Mouse (Mus musculus): Measurements from ENCODE around the gene Gm9817. TPM values are rescaled to one million over a fixed set of nuclear protein-coding genes. Genes with fewer than 3 reads are reported as not detected.

Gm9817 gene
- polyA plus RNA-seq, 1 experiment from 2014 or later, result not detected

DNA sequence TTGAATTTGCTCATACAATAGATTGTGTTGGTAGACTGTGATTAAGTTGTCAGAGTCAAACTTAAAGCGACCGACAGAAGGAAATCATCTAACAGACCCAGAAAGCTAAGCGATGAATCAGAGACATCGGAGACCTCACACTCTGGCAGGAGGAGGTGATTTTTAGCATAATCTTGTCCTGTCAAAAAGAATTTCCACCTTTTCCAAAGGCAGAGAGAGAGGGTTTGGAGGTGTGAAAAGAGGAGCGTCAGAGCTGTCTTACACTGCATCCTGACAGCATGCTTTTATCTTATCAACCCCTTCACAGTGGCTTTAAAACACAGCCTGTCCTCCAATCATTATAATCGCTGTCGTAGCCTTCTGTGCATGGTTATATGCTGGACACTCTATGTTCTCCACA lies 25.7 kb upstream of the Gm9817 start:
- Histone ChIP-seq H3K4me1 (no peaks in the 10 kb centered on the region), H3K36me3 (replicated peaks) (no peaks in the 10 kb centered on the region), H3K27me3 (ENCODE audit: poor library complexity, severe bottlenecking) (no peaks in the 10 kb centered on the region), H3K4me3 (no peak overlapping the region), H3K9me3 (no peaks in the 10 kb centered on the region), H3K27ac (no peak overlapping the region)
- WGBS, result 88% methylated on average over 7 of the region's 7 CpGs
- DNase-seq (ENCODE audit: extremely low spot score, low spot score), result no peak

DNA sequence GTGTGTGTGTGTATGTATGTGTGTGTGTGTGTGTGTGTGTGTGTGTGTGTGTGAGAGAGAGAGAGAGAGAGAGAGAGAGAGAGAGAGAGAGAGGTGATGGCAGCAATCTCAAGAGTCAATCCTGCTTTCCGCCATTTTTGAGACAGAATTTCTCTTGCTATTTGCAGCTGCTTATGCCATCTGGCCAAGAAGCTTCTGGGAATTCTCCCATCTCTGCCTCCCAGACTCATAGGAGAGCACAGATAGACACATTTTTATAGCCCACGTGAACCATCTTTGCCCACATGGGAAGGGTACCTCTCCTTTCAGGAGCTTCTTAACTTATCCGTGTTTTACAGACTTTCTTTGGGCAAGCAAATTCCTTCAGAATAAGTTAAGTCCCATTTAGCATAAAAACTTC lies 24.6 kb upstream of the Gm9817 start:
- Histone ChIP-seq H3K9me3 (no peaks in the 10 kb centered on the region), H3K27me3 (ENCODE audit: poor library complexity, severe bottlenecking) (no peaks in the 10 kb centered on the region), H3K4me3 (no peak overlapping the region), H3K36me3 (replicated peaks) (no peaks in the 10 kb centered on the region), H3K4me1 (no peaks in the 10 kb centered on the region), H3K27ac (no peak overlapping the region)
- DNase-seq (ENCODE audit: extremely low spot score, low spot score), result no peak
- WGBS, result 94% methylated on average over 3 of the region's 3 CpGs

DNA sequence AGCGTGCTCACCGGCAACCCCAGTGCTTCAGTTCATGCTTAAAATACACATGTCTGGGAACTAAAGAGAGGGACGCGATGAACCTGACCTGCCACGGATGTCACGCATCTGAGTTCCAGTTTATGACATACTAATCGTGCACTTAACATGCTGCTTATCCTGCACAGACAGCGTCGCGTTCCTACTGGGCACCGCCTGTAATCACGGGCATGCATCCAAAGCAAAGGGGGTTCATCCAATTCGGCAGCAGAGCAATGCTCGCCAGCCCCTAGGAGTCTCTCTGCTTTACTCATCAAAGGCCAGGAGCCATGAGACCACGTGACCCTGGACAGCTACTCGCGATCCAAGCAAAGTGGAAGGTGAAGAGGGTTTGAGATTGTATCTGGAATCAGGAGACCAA lies 19.3 kb upstream of the Gm9817 start:
- H3K27ac ChIP-seq, result no peak overlapping the region
- no peaks in the 10 kb centered on the region for H3K9me3 ChIP-seq
- no peaks in the 10 kb centered on the region for H3K4me1 ChIP-seq
- no peak overlapping the region for H3K4me3 ChIP-seq
- no peaks in the 10 kb centered on the region for H3K36me3 ChIP-seq (replicated peaks)
- H3K27me3 ChIP-seq (ENCODE audit: poor library complexity, severe bottlenecking), result no peaks in the 10 kb centered on the region
- no peak for DNase-seq (ENCODE audit: extremely low spot score, low spot score)
- WGBS, result 90% methylated on average over 17 of the region's 17 CpGs

DNA sequence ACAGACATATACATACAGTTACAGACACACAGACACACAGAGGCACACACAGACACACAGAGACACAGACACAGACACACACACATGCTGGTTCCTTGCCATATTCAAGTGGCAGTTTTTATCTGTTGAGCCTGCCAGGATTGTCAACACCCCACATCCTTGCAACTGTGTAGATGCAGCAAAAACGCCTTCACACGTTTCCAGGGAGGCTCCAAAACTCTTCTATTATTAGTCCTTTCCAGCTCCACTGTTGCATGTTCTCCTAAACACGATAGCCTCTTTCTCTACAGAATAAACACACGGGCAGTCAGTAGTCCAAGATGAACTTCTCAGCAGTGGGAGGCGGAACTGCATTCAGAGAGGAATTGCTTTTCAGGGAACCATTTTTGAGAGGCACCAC lies 15.3 kb upstream of the Gm9817 start:
- no peak for DNase-seq (ENCODE audit: extremely low spot score, low spot score)
- no peaks in the 10 kb centered on the region for H3K27me3 ChIP-seq (ENCODE audit: poor library complexity, severe bottlenecking)
- H3K4me1 ChIP-seq, result no peaks in the 10 kb centered on the region
- 89% methylated on average over 5 of the region's 5 CpGs for WGBS
- H3K9me3 ChIP-seq, result no peaks in the 10 kb centered on the region
- H3K4me3 ChIP-seq, result no peak overlapping the region
- no peak overlapping the region for H3K27ac ChIP-seq
- H3K36me3 ChIP-seq (replicated peaks), result no peaks in the 10 kb centered on the region

DNA sequence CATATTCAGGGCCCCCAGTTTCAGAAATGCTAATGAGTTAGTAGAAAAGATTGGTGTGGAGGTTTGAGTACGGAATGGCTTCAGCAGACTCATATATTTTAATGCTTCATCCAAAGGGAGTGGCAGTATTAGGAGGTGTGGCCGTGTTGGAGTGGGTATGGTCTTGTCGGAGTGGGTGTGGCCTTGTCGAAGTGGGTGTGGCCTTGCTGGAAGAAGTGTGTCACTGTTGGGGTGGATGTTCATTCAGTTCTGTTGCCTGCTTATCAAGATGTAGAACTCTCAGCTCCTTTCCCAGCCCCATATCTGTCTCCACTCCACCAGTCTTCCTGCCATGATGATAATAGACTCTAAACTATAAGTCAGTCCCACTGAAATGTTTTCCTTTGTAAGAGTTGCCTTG lies 13.5 kb upstream of the Gm9817 start:
- no peak for DNase-seq (ENCODE audit: extremely low spot score, low spot score)
- Histone ChIP-seq H3K4me1 (no peaks in the 10 kb centered on the region), H3K27ac (no peak overlapping the region), H3K9me3 (no peaks in the 10 kb centered on the region), H3K4me3 (no peak overlapping the region), H3K36me3 (replicated peaks) (no peaks in the 10 kb centered on the region), H3K27me3 (ENCODE audit: poor library complexity, severe bottlenecking) (no peaks in the 10 kb centered on the region)
- WGBS, result 89% methylated on average over 4 of the region's 4 CpGs

DNA sequence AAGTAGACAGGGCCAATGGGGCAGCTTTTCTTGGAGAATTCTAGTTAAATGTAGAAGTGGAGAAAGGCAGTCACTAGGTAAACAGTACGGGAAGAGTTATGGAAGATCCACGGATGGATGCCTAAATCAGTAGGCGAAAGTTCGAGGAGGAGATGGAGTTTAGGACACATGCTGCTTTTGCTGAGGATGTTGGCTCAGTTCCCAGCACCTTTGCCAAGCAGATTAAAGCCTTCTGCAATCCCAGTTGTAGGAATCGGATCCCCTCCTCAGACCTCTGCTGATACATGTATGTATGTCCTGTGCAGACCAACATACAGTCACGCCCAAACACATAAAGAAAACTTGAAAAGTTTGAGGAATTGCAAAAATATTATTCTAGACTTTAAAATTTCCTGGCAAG lies 8.1 kb upstream of the Gm9817 start:
- Histone ChIP-seq H3K4me3 (no peak overlapping the region), H3K9me3 (no peaks in the 10 kb centered on the region), H3K27ac (no peak overlapping the region), H3K27me3 (ENCODE audit: poor library complexity, severe bottlenecking) (no peaks in the 10 kb centered on the region), H3K4me1 (0 out of 2 replicates have a peak, but pooled peaks cover 3% of the 10 kb centered on the region), H3K36me3 (replicated peaks) (no peaks in the 10 kb centered on the region)
- DNase-seq (ENCODE audit: extremely low spot score, low spot score), result no peak
- 87% methylated on average over 6 of the region's 6 CpGs for WGBS

DNA sequence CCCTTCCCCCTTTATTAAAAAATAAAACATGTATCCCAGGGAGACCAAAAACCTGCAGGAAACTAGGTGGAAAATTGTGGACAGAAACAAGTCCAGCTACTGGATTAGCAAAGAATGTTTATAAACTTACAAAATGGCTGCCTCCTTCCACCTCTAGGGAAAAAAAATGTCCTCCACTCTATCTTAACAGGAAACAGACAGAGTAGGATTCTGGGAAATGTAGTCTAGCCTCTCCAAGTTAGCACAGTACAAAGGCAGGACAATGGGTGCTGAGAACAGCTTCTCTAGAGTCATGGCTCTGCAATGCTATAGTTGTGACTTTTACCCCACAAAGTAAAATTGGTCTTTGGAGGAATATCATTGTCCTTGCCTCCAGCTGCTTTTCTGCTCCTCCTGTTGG lies 3.5 kb upstream of the Gm9817 start:
- no peak overlapping the region for H3K27ac ChIP-seq
- no peak for DNase-seq (ENCODE audit: extremely low spot score, low spot score)
- H3K27me3 ChIP-seq (ENCODE audit: poor library complexity, severe bottlenecking), result peaks cover 25% of the 10 kb centered on the region
- H3K9me3 ChIP-seq, result no peaks in the 10 kb centered on the region; the same call in 1 of the 2 replicates
- H3K4me1 ChIP-seq, result 0 out of 2 replicates have a peak, but pooled peaks cover 3% of the 10 kb centered on the region
- no peak overlapping the region for H3K4me3 ChIP-seq
- no peaks in the 10 kb centered on the region for H3K36me3 ChIP-seq (replicated peaks)

DNA sequence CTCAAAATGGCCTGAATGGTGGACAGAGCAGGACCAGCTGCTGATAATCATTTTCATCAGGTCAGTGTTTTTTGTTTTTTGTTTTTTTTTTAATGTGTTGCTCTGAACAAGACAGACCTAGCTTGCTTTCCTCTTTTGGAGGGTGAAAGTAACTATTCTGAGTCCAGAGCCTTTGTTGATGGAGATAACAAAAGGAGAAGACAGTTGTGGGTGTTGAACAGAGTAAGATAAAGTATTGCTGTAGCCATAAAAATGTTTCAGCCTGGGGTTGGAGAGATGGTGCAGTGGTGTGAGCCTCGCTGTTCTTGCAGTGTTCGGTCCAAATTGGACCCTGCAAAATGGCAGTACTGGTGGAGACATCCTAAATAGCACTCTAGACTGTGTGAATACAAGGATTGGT lies 2.8 kb upstream of the Gm9817 start:
- Histone ChIP-seq H3K27me3 (ENCODE audit: poor library complexity, severe bottlenecking) (peaks cover 29% of the 10 kb centered on the region), H3K27ac (no peak overlapping the region), H3K9me3 (no peaks in the 10 kb centered on the region; the same call in 1 of the 2 replicates), H3K4me1 (0 out of 2 replicates have a peak, but pooled peaks cover 3% of the 10 kb centered on the region), H3K4me3 (no peak overlapping the region), H3K36me3 (replicated peaks) (no peaks in the 10 kb centered on the region)
- no peak for DNase-seq (ENCODE audit: extremely low spot score, low spot score)
- 98% methylated on average over 2 of the region's 2 CpGs for WGBS

DNA sequence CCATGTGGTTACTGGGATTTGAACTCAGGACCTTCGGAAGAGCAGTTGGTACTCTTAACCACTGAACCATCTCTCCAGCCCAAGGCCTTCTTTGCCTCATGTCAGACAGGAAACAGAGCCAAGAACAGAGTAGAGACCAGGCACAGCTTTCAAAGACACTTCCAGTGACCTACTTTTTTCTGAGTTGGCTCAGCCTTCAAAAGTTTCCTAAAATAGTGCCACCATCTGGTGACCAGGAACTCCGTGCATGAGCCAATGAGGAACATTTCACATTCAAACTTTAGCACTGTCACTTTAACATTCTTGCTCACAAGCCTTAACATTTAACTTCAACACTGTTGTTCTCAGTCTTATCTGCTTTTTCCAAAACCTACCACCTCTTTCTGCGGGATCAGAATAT lies 2.3 kb downstream of the Gm9817 start:
- WGBS, result 92% methylated on average over 3 of the region's 3 CpGs
- H3K27ac ChIP-seq, result no peak overlapping the region

DNA sequence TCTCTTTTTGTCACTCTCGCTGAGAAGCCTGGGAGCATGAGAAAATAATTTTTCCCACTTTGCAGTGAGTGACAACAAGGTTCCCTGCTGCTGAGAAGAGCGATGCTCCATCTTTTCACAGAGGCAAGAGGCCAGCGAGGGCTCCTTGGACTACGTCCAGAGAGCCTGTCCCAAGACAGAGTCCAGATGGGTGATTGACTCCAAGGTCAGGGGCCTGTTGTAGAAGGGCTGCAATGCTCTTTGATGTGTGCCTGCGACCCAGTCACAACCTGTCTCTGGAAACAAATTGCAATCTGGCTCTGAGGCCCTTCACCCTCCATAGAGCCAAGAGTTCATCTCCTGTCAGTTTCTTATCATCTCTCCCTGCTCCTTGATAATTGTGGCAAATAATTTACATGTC lies 5.2 kb downstream of the Gm9817 start:
- DNase-seq (ENCODE audit: extremely low spot score, low spot score), result no peak
- Histone ChIP-seq H3K36me3 (replicated peaks) (no peaks in the 10 kb centered on the region), H3K27ac (no peak overlapping the region), H3K4me1 (peaks cover 8% of the 10 kb centered on the region), H3K9me3 (no peaks in the 10 kb centered on the region; the same call in 1 of the 2 replicates), H3K4me3 (no peak overlapping the region), H3K27me3 (ENCODE audit: poor library complexity, severe bottlenecking) (peaks cover 15% of the 10 kb centered on the region)
- WGBS, result 59% methylated on average over 5 of the region's 5 CpGs

More for the DNA sequence above, 2.3 kb downstream of the Gm9817 start:
- no peak overlapping the region for H3K4me3 ChIP-seq
- no peak for DNase-seq (ENCODE audit: extremely low spot score, low spot score)
- H3K36me3 ChIP-seq (replicated peaks), result no peaks in the 10 kb centered on the region
- peaks cover 29% of the 10 kb centered on the region for H3K27me3 ChIP-seq (ENCODE audit: poor library complexity, severe bottlenecking)
- peaks cover 5% of the 10 kb centered on the region for H3K4me1 ChIP-seq
- H3K9me3 ChIP-seq, result no peaks in the 10 kb centered on the region; the same call in 1 of the 2 replicates

DNA sequence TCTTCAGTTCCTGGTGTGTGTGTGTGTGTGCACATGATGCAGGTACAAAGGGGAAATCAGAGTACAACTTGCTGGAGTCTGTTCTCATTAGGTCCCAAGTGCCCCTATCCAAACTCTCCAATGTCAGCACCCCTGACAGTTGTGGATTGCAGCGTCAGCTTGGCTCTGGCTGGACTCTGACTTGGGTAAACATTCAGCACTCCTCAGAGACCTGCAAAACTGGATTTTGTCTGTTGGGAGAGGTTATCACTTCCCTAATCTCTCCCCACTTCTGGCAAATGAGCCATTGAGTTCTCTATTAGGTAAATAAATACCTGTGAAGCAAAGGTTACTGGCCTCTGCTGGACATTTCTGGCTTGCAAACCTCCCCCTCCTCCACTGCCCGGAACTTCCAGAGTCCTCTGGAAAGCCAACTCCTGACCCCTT lies 10.3 kb downstream of the Gm9817 start:
- WGBS, result 68% methylated on average over 2 of the region's 2 CpGs
- Histone ChIP-seq H3K4me1 (peaks cover 7% of the 10 kb centered on the region), H3K27me3 (ENCODE audit: poor library complexity, severe bottlenecking) (no peaks in the 10 kb centered on the region), H3K27ac (no peak overlapping the region), H3K4me3 (no peak overlapping the region), H3K36me3 (replicated peaks) (no peaks in the 10 kb centered on the region), H3K9me3 (no peaks in the 10 kb centered on the region)
- no peak for DNase-seq (ENCODE audit: extremely low spot score, low spot score)

DNA sequence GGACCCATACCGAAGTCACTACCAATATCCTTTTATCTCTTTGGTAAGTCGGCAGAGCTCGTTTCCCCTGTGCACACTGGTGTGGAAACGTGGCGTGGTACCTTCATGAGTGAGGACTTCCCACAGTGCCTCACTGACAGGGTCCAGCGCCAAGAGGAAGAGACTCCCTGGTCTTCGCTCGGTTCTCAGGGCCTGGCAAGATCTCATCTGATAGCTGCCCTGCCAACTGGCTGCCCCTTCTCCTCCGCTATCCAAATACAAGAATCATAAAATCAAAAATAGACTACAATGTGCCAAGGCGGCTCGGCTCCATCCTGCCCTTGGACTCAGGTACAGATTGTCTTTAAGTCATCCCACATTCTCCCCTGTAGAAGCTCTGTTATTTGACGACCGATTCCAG lies 11.4 kb downstream of the Gm9817 start:
- DNase-seq (ENCODE audit: extremely low spot score, low spot score), result no peak
- no peaks in the 10 kb centered on the region for H3K27me3 ChIP-seq (ENCODE audit: poor library complexity, severe bottlenecking)
- H3K36me3 ChIP-seq (replicated peaks), result no peaks in the 10 kb centered on the region
- WGBS, result 85% methylated on average over 13 of the region's 13 CpGs
- 0 out of 2 replicates have a peak, but pooled peaks cover 6% of the 10 kb centered on the region for H3K4me1 ChIP-seq
- no peak overlapping the region for H3K27ac ChIP-seq
- no peak overlapping the region for H3K4me3 ChIP-seq
- H3K9me3 ChIP-seq, result no peaks in the 10 kb centered on the region

DNA sequence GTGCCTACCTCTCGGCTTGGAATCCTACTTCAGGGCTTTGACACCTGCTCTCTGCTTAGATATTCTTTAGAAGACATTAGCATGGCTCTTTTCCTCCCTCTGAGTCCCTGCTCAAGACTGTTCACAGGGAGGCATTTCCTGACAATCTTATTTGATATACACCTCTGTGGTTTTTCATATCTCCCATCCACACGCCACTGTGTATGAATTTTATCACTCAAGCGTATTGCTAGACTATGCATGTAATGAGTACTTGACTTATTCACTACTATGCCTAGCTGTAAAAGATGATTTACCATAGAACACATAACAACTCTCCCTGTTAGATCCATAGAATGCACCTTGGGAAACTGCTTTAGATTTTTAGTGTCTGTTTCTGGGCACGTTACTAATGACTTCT lies 14.3 kb downstream of the Gm9817 start:
- Histone ChIP-seq H3K4me1 (0 out of 2 replicates have a peak, but pooled peaks cover 6% of the 10 kb centered on the region), H3K27me3 (ENCODE audit: poor library complexity, severe bottlenecking) (no peaks in the 10 kb centered on the region)

DNA sequence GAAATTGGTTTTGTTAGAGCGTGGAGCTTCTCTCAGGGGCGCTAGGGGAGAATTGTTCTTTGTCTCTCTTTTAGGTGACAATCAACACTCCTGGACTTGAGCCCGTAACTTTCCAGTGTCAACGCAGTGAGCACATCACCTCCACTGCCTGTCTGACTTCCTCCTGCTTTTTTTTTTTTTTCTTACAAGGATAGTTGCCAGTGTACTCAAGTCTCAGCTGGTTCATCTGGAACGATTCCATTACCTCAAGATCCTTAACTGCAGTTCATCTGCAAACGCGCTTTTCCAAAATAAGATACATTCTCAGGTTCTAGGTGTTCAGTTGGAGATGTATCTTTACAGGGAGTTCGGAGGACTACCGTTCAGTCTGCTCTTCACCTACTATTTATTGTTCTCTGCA lies 16.5 kb downstream of the Gm9817 start:
- Histone ChIP-seq H3K27me3 (ENCODE audit: poor library complexity, severe bottlenecking) (no peaks in the 10 kb centered on the region), H3K9me3 (no peaks in the 10 kb centered on the region), H3K36me3 (replicated peaks) (no peaks in the 10 kb centered on the region), H3K4me3 (no peak overlapping the region), H3K4me1 (no peaks in the 10 kb centered on the region), H3K27ac (no peak overlapping the region)
- DNase-seq (ENCODE audit: extremely low spot score, low spot score), result no peak
- WGBS, result 90% methylated on average over 9 of the region's 9 CpGs

More for the DNA sequence above, 14.3 kb downstream of the Gm9817 start:
- 93% methylated on average over 4 of the region's 4 CpGs for WGBS
- H3K36me3 ChIP-seq (replicated peaks), result no peaks in the 10 kb centered on the region
- DNase-seq (ENCODE audit: extremely low spot score, low spot score), result no peak
- H3K4me3 ChIP-seq, result no peak overlapping the region
- no peak overlapping the region for H3K27ac ChIP-seq
- no peaks in the 10 kb centered on the region for H3K9me3 ChIP-seq
